Mouse (Mus musculus) midbrain, embryonic 16.5 days (tissue): ENCODE data around the gene Gm8947. TPM values are rescaled to one million over a fixed set of nuclear protein-coding genes. Genes with fewer than 3 reads are reported as not detected.
"Not testable (repeated sequence)": the region's sequence is repeated elsewhere in the genome, so short reads cannot be mapped to it uniquely, and the experiment has no call there.

Experiments used
- ATAC-seq: fragments of 200-750 bp; cut with Nextera tagmentation; 2 replicates; pipeline ENCODE4 v1.8.0; 2017; ENCODE audit warnings: moderate TSS enrichment
- H3K27ac ChIP-seq: fragments of 300-500 bp; sonication (generic); 2 replicates; pipeline ENCODE4 v1.5.1; 2014; ENCODE audit warnings: mild to moderate bottlenecking, low read length, mixed read lengths
- H3K27me3 ChIP-seq: fragments of 300-500 bp; sonication (generic); 2 replicates; pipeline ENCODE4 v1.6.1; 2014; ENCODE audit warnings: low read depth, low read length, mixed read lengths; ENCODE audit not compliant: control insufficient read depth, insufficient read depth
- H3K36me3 ChIP-seq: fragments of 300-500 bp; sonication (generic); 2 replicates; pipeline ENCODE4 v1.6.1; 2014; ENCODE audit warnings: mild to moderate bottlenecking, low read length, moderate library complexity, mixed read lengths; ENCODE audit not compliant: control insufficient read depth, insufficient read depth
- H3K4me1 ChIP-seq: fragments of 300-500 bp; sonication (generic); 2 replicates; pipeline ENCODE4 v1.6.1; 2014; ENCODE audit warnings: mild to moderate bottlenecking, low read length, mixed read lengths; ENCODE audit not compliant: control insufficient read depth, insufficient read depth
- H3K4me2 ChIP-seq: fragments of 300-500 bp; sonication (generic); 2 replicates; pipeline ENCODE4 v1.6.1; 2014; ENCODE audit warnings: mild to moderate bottlenecking, low read length, mixed read lengths
- H3K4me3 ChIP-seq: fragments of 300-500 bp; sonication (generic); 2 replicates; pipeline ENCODE4 v1.5.1; 2014; ENCODE audit warnings: low read depth, mild to moderate bottlenecking, low read length, moderate library complexity, mixed read lengths
- H3K9ac ChIP-seq: fragments of 300-500 bp; sonication (generic); 2 replicates; pipeline ENCODE4 v1.6.1; 2014; ENCODE audit warnings: low read depth, low read length, mixed read lengths
- H3K9me3 ChIP-seq: fragments of 300-500 bp; sonication (generic); replicated peaks from 2 replicates; pipeline ENCODE4 v1.6.1; 2014; ENCODE audit warnings: mild to moderate bottlenecking, low read length, mixed read lengths; ENCODE audit not compliant: control insufficient read depth, poor library complexity, severe bottlenecking
- WGBS: fragments of 180-500 bp; shearing (Covaris S2); extraction: QIAGEN DNeasy Blood & Tissue Kit; methylation state at CpG from one replicate; pipeline ENCODE4 v1.1.7; 2014; 5-methylcytosine and 5-hydroxymethylcytosine counted together
- polyA plus RNA-seq: library from polyadenylated mRNA; unstranded; fragments of >200 nt; fragmentation: Nextera tagmentation; extraction: Ambion mirVana; gene quantifications from 2 replicates; pipeline ENCODE4 v1.2.1, GENCODE M21; 2015

Gm8947 gene
- polyA plus RNA-seq, result not detected in 2 replicates

- ATAC-seq, H3K36me3 ChIP-seq, H3K27ac ChIP-seq, H3K4me1 ChIP-seq, H3K9ac ChIP-seq, H3K4me2 ChIP-seq, H3K4me3 ChIP-seq, H3K27me3 ChIP-seq, H3K9me3 ChIP-seq: not testable (repeated sequence)
- WGBS, result no CpG with 5 or more reads among the region's 7 CpGs
Observed at GRCm38 (mm10) chr1:151192075-151192474, at the start of gene Gm8947. Gm8947 (plus strand) TSS chr1:151192376.

GRCm38 (mm10) chr1:151144471-151145146 is 47.6 kb upstream of the Gm8947 start:
- no peaks in the 10 kb centered on the region for H3K4me1 ChIP-seq
- 78% methylated on average over 6 of the region's 6 CpGs for WGBS

GRCm38 (mm10) chr1:151147801-151148200 is 44.4 kb upstream of the Gm8947 start:
- ATAC-seq, result no peak
- no peak overlapping the region for H3K4me3 ChIP-seq

More at GRCm38 (mm10) chr1:151144471-151145146, 47.6 kb upstream of the Gm8947 start:
- Histone ChIP-seq H3K27ac (no peak overlapping the region), H3K4me3 (no peak overlapping the region), H3K9ac (no peak overlapping the region), H3K9me3 (no peaks in the 10 kb centered on the region), H3K4me2 (no peak overlapping the region), H3K27me3 (no peaks in the 10 kb centered on the region), H3K36me3 (no peaks in the 10 kb centered on the region)
- ATAC-seq, result no peak

GRCm38 (mm10) chr1:151150211-151150610 is 42.0 kb upstream of the Gm8947 start:
- H3K27ac ChIP-seq, result no peak overlapping the region
- H3K36me3 ChIP-seq, result no peaks in the 10 kb centered on the region
- ATAC-seq, result no peak
- no peak overlapping the region for H3K4me2 ChIP-seq
- no peak overlapping the region for H3K9ac ChIP-seq
- H3K4me3 ChIP-seq, result no peak overlapping the region
- WGBS, result 93% methylated on average over 7 of the region's 7 CpGs
- no peaks in the 10 kb centered on the region for H3K9me3 ChIP-seq
- no peaks in the 10 kb centered on the region for H3K4me1 ChIP-seq
- H3K27me3 ChIP-seq, result no peaks in the 10 kb centered on the region

More at GRCm38 (mm10) chr1:151147801-151148200, 44.4 kb upstream of the Gm8947 start:
- H3K27ac ChIP-seq, result no peak overlapping the region
- H3K4me2 ChIP-seq, result no peak overlapping the region
- no peak overlapping the region for H3K9ac ChIP-seq
- no peaks in the 10 kb centered on the region for H3K36me3 ChIP-seq
- no peaks in the 10 kb centered on the region for H3K4me1 ChIP-seq
- no peaks in the 10 kb centered on the region for H3K27me3 ChIP-seq
- no peaks in the 10 kb centered on the region for H3K9me3 ChIP-seq

GRCm38 (mm10) chr1:151151089-151151488 is 41.1 kb upstream of the Gm8947 start:
- Histone ChIP-seq H3K9me3 (no peaks in the 10 kb centered on the region), H3K4me2 (no peak overlapping the region), H3K27ac (no peak overlapping the region), H3K36me3 (no peaks in the 10 kb centered on the region), H3K4me3 (no peak overlapping the region), H3K4me1 (no peaks in the 10 kb centered on the region), H3K27me3 (no peaks in the 10 kb centered on the region), H3K9ac (no peak overlapping the region)
- no peak for ATAC-seq
- 73% methylated on average over 2 of the region's 2 CpGs for WGBS

- H3K4me1 ChIP-seq, result 0 out of 2 replicates have a peak, but pooled peaks cover 2% of the 10 kb centered on the region
- no peak for ATAC-seq
- no peak overlapping the region for H3K4me2 ChIP-seq
- no peak overlapping the region for H3K4me3 ChIP-seq
- no peak overlapping the region for H3K27ac ChIP-seq
- WGBS, result 84% methylated on average over 6 of the region's 6 CpGs
- H3K9me3 ChIP-seq, result no peaks in the 10 kb centered on the region
- no peaks in the 10 kb centered on the region for H3K36me3 ChIP-seq
- no peak overlapping the region for H3K9ac ChIP-seq
- no peaks in the 10 kb centered on the region for H3K27me3 ChIP-seq
Observed at GRCm38 (mm10) chr1:151153056-151153652, 39.0 kb upstream of the Gm8947 start.

- H3K4me3 ChIP-seq, H3K9me3 ChIP-seq, H3K4me2 ChIP-seq, H3K36me3 ChIP-seq, H3K27ac ChIP-seq, H3K4me1 ChIP-seq, ATAC-seq, H3K9ac ChIP-seq, H3K27me3 ChIP-seq: not testable (repeated sequence)
- WGBS, result 93% methylated on average over 9 of the region's 9 CpGs
Observed at GRCm38 (mm10) chr1:151154131-151154530, 38.0 kb upstream of the Gm8947 start.

GRCm38 (mm10) chr1:151156129-151156528 is 36.0 kb upstream of the Gm8947 start:
- H3K4me3 ChIP-seq, result no peak overlapping the region
- H3K27me3 ChIP-seq, result no peaks in the 10 kb centered on the region
- no peak overlapping the region for H3K27ac ChIP-seq
- no peak overlapping the region for H3K9ac ChIP-seq
- H3K4me1 ChIP-seq, result 0 out of 2 replicates have a peak, but pooled peaks cover 2% of the 10 kb centered on the region
- 96% methylated on average over 3 of the region's 3 CpGs for WGBS
- ATAC-seq, result no peak
- H3K36me3 ChIP-seq, result no peaks in the 10 kb centered on the region
- H3K4me2 ChIP-seq, result no peak overlapping the region
- H3K9me3 ChIP-seq, result no peaks in the 10 kb centered on the region
